Mouse (Mus musculus): ENCODE measurements around the gene Plcl1. TPM values are rescaled to one million over a fixed set of nuclear protein-coding genes. Genes with fewer than 3 reads are reported as not detected.

The Plcl1 gene
- polyA plus RNA-seq, 1 experiment from 2014 or later, result 2.0 TPM

DNA sequence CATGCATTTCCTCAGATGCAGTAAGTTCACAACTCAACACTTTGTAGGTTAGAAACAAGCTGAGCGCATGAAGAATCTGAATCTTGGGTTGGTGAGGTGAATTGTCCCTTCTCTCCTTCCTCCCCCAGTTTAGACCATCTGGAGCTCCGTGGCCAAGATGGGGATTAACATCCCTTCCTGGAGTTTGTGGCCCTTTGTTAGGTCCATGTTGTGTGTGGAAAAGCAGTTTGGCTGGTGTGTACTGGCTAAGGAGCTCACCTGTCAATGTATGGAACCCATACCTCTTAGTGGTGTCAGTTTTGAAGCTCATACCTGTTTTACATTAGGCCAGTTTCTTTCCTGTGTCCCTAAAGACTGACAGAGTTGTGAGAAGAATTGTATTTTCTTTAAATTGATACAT, 5.4 kb downstream of the Plcl1 start:
- no peaks in the 10 kb centered on the region for H3K36me3 ChIP-seq
- peaks cover 14% of the 10 kb centered on the region for H3K4me1 ChIP-seq (replicated peaks)
- no peak overlapping the region for H3K27ac ChIP-seq
- WGBS, result 82% methylated on average over 2 of the region's 2 CpGs
- H3K9me3 ChIP-seq, result no peaks in the 10 kb centered on the region
- no peak overlapping the region for H3K4me3 ChIP-seq
- no peak for DNase-seq (ENCODE audit: low spot score)
- H3K27me3 ChIP-seq (ENCODE audit: insufficient read depth, poor library complexity, severe bottlenecking), result peaks cover 31% of the 10 kb centered on the region

DNA sequence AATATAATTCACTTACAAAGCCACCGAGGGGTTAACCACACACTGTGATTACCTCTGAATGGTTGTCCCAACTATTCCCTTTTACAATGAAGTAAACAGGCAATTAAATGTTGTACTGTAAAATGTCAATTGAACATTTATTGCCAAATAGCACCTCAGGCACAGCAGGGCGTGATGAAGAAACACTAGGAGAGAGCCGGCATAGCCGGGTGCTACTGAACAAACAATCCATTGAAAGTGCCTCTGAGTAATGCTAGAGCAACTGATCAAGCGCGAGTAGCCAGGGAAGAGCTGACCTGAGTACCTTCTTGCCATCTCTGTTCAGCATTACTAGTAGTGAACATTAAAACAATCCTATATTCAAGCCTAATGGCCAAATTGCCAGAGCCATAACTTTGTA, 6.8 kb downstream of the Plcl1 start:
- H3K9me3 ChIP-seq, result no peaks in the 10 kb centered on the region
- no peak for DNase-seq (ENCODE audit: low spot score)
- H3K27me3 ChIP-seq (ENCODE audit: insufficient read depth, poor library complexity, severe bottlenecking), result peaks cover 16% of the 10 kb centered on the region
- H3K36me3 ChIP-seq, result no peaks in the 10 kb centered on the region
- H3K4me3 ChIP-seq, result no peak overlapping the region
- WGBS, result 83% methylated on average over 6 of the region's 6 CpGs
- 0 out of 2 replicates have a peak, but pooled peaks cover 2% of the 10 kb centered on the region for H3K4me1 ChIP-seq (replicated peaks)
- no peak overlapping the region for H3K27ac ChIP-seq

DNA sequence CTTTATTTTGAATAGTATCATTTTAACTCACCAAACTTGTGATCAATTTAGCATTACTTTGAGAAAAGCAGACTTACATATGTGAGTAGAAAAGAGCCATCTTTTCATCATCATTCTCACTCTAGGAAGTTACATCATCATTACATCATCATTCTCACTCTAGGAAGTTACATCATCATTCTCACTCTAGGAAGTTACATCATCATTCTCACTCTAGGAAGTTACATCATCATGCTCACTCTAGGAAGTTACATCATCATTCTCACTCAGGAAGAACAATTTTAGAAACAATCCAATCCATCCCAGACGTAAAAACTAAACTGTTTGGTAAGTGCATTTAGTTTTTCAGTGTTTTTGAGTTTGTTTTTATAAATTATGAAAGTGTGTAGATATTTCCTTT, 7.8 kb downstream of the Plcl1 start:
- Histone ChIP-seq H3K27ac (no peak overlapping the region), H3K27me3 (ENCODE audit: insufficient read depth, poor library complexity, severe bottlenecking) (peaks cover 6% of the 10 kb centered on the region; the same call in 1 of the 2 replicates), H3K4me3 (no peak overlapping the region), H3K9me3 (no peaks in the 10 kb centered on the region), H3K36me3 (no peaks in the 10 kb centered on the region), H3K4me1 (replicated peaks) (0 out of 2 replicates have a peak, but pooled peaks cover 2% of the 10 kb centered on the region)
- WGBS, result 84% methylated on average over 1 of the region's 1 CpGs
- DNase-seq (ENCODE audit: low spot score), result no peak

DNA sequence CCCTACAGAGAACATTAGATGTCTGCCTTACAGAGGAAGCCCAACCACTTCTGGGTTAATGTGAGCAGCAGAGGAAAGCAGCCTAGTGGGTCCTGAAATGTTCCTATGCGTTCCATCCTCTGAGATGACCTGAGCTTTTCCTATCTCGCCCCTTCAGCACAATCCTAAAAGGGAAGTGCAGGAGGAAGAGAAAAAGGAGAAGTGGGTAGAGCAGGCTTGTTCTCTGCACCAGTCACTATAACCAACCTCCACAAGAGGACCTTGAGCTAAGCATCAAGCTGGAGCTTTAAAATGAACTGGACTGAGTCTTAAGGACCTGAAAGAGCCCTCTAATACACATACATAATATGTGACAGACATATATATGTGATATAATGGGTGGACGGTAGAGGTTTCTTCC, 13.2 kb downstream of the Plcl1 start:
- no peaks in the 10 kb centered on the region for H3K36me3 ChIP-seq
- no peak overlapping the region for H3K4me3 ChIP-seq
- 84% methylated on average over 3 of the region's 3 CpGs for WGBS
- DNase-seq (ENCODE audit: low spot score), result no peak
- 0 out of 2 replicates have a peak, but pooled peaks cover 2% of the 10 kb centered on the region for H3K4me1 ChIP-seq (replicated peaks)
- H3K27ac ChIP-seq, result no peak overlapping the region
- no peaks in the 10 kb centered on the region for H3K27me3 ChIP-seq (ENCODE audit: insufficient read depth, poor library complexity, severe bottlenecking)
- H3K9me3 ChIP-seq, result no peaks in the 10 kb centered on the region

DNA sequence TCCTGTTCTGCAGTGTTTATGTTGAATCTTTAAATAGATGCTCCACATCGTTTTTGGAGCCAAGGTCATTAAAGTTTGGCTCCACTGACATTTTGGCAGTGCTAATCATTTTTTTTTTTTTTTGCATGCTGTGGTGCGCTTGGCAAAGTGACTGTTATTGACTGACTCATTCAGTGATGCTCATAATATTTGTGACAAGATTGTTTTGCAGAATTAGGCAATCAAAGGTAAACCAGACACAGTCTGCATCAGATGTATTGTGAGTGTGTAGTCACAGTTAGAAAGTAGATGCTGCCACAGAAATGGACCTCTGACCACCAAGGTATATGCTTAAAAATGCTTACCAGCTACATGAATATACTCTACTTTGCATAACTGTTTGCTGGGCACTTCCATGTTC, 21.9 kb downstream of the Plcl1 start:
- Histone ChIP-seq H3K27ac (no peak overlapping the region), H3K9me3 (no peaks in the 10 kb centered on the region), H3K4me3 (no peak overlapping the region), H3K4me1 (replicated peaks) (no peaks in the 10 kb centered on the region), H3K27me3 (ENCODE audit: insufficient read depth, poor library complexity, severe bottlenecking) (no peaks in the 10 kb centered on the region), H3K36me3 (no peaks in the 10 kb centered on the region)
- WGBS, result 85% methylated on average over 2 of the region's 2 CpGs
- DNase-seq (ENCODE audit: low spot score), result no peak

DNA sequence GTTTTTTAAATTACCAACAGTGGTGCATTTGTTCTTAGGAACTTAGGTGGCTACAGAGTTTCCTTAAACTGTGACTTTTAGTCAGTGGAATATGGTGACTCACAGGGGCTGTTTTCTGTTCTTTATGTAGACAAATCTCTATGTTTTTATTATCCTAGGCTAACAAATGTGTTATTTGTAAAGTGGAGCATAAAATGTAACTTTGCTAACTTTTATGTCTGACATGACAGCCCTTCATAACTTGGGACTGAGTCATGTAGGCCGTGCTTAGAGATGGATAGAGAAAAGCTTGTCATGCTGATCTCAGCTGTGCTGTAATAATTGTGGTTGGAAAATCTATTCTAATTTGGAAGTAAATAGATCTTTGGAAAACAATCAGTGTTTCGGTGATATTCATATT, 23.3 kb downstream of the Plcl1 start:
- Histone ChIP-seq H3K9me3 (no peaks in the 10 kb centered on the region), H3K4me1 (replicated peaks) (no peaks in the 10 kb centered on the region), H3K4me3 (no peak overlapping the region), H3K36me3 (no peaks in the 10 kb centered on the region), H3K27me3 (ENCODE audit: insufficient read depth, poor library complexity, severe bottlenecking) (no peaks in the 10 kb centered on the region), H3K27ac (no peak overlapping the region)
- DNase-seq (ENCODE audit: low spot score), result no peak
- WGBS, result 87% methylated on average over 2 of the region's 2 CpGs

DNA sequence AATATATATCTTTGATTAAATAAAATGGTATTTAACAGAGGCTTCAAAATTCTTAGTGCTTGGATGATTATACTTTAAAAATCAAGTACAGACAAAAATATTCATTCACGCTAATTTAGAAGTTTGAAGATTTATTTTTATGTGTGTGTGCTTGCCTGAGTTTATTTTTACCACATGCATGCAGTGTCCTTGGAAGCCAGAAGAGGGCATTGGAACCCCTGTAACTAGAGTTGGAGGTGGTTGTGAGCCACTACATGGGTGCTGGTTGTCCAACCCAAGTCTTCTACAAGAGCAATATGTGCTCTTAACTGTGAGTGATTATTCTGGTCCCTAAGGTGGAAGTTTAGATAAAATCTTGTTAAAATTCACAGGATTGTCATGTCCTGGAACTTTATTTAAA, 24.0 kb downstream of the Plcl1 start:
- Histone ChIP-seq H3K4me3 (no peak overlapping the region), H3K4me1 (replicated peaks) (no peaks in the 10 kb centered on the region), H3K27me3 (ENCODE audit: insufficient read depth, poor library complexity, severe bottlenecking) (no peaks in the 10 kb centered on the region), H3K9me3 (no peaks in the 10 kb centered on the region), H3K27ac (no peak overlapping the region), H3K36me3 (no peaks in the 10 kb centered on the region)
- 96% methylated on average over 1 of the region's 1 CpGs for WGBS
- no peak for DNase-seq (ENCODE audit: low spot score)

DNA sequence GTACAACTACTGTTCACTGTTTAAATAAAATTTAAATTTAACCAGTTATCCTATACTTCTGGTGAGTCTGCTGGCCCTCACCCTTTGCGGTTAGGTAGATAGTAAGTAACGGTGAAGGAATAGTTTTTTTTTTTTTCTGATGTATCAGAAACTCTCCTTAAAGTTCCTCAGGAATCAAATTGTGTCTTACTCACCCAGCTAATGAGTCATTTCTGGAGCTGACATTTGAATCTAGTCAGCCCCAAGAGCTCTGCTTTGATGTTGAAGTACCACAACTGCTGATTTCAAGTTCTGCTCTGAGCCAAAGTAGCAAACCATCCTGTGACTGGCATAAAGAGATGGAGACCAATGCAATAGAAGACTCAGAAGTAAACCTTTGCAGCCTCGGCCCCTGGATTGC, 24.9 kb downstream of the Plcl1 start:
- Histone ChIP-seq H3K9me3 (no peaks in the 10 kb centered on the region), H3K27me3 (ENCODE audit: insufficient read depth, poor library complexity, severe bottlenecking) (no peaks in the 10 kb centered on the region), H3K4me3 (no peak overlapping the region), H3K27ac (no peak overlapping the region), H3K36me3 (no peaks in the 10 kb centered on the region), H3K4me1 (replicated peaks) (no peaks in the 10 kb centered on the region)
- no peak for DNase-seq (ENCODE audit: low spot score)
- WGBS, result 93% methylated on average over 3 of the region's 3 CpGs

DNA sequence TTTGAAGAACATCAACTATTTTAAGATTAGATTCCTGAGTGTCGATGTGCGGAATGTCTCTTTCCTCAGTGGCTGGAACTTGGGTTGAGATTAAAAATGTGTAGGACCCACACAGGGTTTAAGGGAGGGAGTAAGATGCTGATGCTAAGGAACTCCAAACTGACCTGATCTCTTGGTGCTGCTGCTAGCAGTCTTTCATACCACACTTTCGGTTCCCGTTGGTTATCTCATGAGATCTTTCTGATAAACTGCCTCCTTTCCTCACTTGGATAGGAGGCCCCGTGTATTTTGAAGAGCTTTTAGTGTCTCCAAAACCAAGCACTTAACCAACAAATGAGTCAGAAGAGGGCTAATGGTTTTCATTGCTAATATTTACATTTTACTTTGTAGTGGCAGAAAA, 30.9 kb downstream of the Plcl1 start:
- no peaks in the 10 kb centered on the region for H3K36me3 ChIP-seq
- DNase-seq (ENCODE audit: low spot score), result no peak
- no peak overlapping the region for H3K27ac ChIP-seq
- no peaks in the 10 kb centered on the region for H3K4me1 ChIP-seq (replicated peaks)
- H3K4me3 ChIP-seq, result no peak overlapping the region
- no peaks in the 10 kb centered on the region for H3K27me3 ChIP-seq (ENCODE audit: insufficient read depth, poor library complexity, severe bottlenecking)
- WGBS, result 91% methylated on average over 5 of the region's 5 CpGs
- no peaks in the 10 kb centered on the region for H3K9me3 ChIP-seq

DNA sequence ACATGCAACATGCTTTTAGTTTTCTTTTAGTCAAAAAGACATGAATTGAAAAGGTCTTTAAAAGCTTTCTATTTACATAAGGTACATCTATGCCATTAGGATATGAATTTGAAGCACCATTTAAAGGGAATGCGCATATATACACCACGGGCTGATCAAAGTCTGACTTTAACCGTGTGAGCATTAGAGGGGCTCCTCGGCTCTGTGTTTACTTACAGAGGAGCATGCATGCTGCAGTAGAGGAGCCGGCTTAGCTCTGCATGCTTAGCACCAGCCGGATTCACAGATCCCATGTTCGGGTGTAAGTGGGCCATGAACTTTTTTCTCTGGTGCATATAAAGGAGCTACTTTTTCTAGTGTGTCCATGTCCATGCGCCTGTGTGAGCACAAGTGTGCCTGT, 31.4 kb downstream of the Plcl1 start:
- no peak for DNase-seq (ENCODE audit: low spot score)
- no peaks in the 10 kb centered on the region for H3K4me1 ChIP-seq (replicated peaks)
- H3K36me3 ChIP-seq, result no peaks in the 10 kb centered on the region
- no peaks in the 10 kb centered on the region for H3K27me3 ChIP-seq (ENCODE audit: insufficient read depth, poor library complexity, severe bottlenecking)
- 87% methylated on average over 8 of the region's 8 CpGs for WGBS
- no peak overlapping the region for H3K4me3 ChIP-seq
- no peak overlapping the region for H3K27ac ChIP-seq
- no peaks in the 10 kb centered on the region for H3K9me3 ChIP-seq

DNA sequence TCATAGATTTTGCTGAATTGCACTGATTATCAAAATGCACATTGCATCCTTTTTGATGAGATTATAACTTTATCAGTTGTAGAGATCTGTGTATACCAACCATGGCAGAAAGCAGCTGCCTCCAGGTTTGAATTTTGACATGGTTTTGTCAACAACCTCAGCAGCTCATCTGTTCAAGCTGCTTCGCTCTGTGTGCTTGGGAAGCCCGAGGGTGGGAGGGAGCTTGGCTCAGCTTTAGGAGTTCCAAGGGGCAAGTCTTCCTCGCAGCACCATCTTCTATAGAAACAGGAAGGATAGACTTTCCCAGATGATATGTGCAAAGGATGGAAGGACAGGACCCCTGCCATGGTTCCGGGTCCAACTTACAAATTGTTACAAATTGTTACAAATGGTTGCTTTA, 32.9 kb downstream of the Plcl1 start:
- WGBS, result 90% methylated on average over 4 of the region's 4 CpGs
- Histone ChIP-seq H3K27me3 (ENCODE audit: insufficient read depth, poor library complexity, severe bottlenecking) (no peaks in the 10 kb centered on the region), H3K27ac (no peak overlapping the region), H3K4me1 (replicated peaks) (no peaks in the 10 kb centered on the region), H3K9me3 (no peaks in the 10 kb centered on the region), H3K4me3 (no peak overlapping the region), H3K36me3 (no peaks in the 10 kb centered on the region)
- DNase-seq (ENCODE audit: low spot score), result no peak

DNA sequence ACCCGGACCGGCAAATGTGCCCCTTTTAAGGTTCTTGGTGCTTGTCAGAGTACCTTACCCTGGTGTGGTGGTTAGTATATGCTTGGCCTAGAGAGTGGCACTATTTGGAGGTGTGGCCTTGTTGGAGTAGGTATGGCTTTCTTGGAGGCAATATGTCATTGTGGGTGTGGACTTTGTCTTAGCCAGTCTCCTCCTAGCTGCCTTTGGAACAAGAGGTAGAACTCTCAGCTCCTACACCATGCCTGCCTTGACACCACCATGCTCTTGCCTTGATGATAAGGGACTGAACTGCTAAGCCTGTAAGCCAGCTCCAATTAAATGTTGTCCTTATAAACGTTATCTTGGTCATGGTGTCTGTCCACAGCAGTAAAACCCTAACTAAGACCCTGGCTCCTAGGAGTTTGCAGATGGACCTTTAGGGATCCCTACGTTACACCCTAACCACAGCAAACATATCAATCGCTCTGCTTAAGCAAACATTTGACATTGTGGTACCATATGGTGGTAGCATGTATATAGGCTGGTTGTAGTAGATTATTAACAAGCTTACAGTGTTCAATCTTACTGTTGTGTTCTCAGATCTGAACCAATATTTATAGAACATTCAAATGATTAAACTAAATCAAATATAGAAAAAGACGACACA, 39.4 kb downstream of the Plcl1 start:
- no peaks in the 10 kb centered on the region for H3K36me3 ChIP-seq
- H3K4me3 ChIP-seq, result no peak overlapping the region
- no peaks in the 10 kb centered on the region for H3K9me3 ChIP-seq
- H3K4me1 ChIP-seq (replicated peaks), result no peaks in the 10 kb centered on the region
- no peak overlapping the region for H3K27ac ChIP-seq
- 92% methylated on average over 6 of the region's 6 CpGs for WGBS
- no peaks in the 10 kb centered on the region for H3K27me3 ChIP-seq (ENCODE audit: insufficient read depth, poor library complexity, severe bottlenecking)
- no peak for DNase-seq (ENCODE audit: low spot score)

DNA sequence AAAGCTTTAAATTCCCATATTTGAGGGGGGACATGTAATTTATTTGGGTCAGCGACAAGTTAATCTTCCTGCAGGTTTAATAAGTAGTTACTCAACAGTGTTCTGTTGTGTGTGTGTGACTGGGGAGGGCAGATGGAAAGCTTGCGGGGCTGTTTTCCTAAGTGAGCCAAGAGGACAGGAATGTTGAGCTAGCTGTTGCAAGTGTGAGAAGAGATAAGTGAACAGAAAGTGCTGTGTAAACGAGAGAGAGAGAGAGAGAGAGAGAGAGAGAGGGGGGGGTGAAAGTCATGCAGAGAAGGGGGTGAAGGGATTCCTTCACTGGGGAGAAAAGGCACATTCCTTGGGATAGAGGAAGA, 39.9 kb downstream of the Plcl1 start:
- no peak overlapping the region for H3K27ac ChIP-seq
- 75% methylated on average over 3 of the region's 3 CpGs for WGBS
- no peaks in the 10 kb centered on the region for H3K27me3 ChIP-seq (ENCODE audit: insufficient read depth, poor library complexity, severe bottlenecking)
- no peaks in the 10 kb centered on the region for H3K9me3 ChIP-seq
- no peaks in the 10 kb centered on the region for H3K36me3 ChIP-seq
- H3K4me3 ChIP-seq, result no peak overlapping the region
- H3K4me1 ChIP-seq (replicated peaks), result no peaks in the 10 kb centered on the region
- no peak for DNase-seq (ENCODE audit: low spot score)

DNA sequence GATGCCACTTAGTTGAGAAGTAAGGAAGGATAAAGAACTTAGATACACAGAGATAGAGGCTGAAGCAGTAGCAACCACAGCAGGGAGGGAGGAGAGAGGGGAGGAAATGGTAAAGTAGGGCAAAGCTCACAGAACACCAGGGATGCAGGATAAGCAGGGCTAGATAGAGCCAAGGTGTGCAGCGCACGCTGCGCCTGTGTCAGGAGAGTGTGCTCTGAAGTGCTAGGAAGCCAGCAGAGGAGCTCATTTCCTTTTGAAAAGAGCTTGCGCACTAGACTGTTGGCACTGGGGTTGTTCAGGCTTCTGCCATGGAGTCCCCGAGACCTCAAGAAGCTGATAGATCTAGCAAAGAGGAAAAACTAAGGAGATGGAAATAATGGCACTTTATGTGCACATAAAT, 40.6 kb downstream of the Plcl1 start:
- no peaks in the 10 kb centered on the region for H3K36me3 ChIP-seq
- DNase-seq (ENCODE audit: low spot score), result no peak
- H3K27me3 ChIP-seq (ENCODE audit: insufficient read depth, poor library complexity, severe bottlenecking), result no peaks in the 10 kb centered on the region
- H3K4me1 ChIP-seq (replicated peaks), result no peaks in the 10 kb centered on the region
- no peak overlapping the region for H3K4me3 ChIP-seq
- no peaks in the 10 kb centered on the region for H3K9me3 ChIP-seq
- 93% methylated on average over 5 of the region's 5 CpGs for WGBS
- no peak overlapping the region for H3K27ac ChIP-seq

All from hindbrain, embryonic 10.5 days (tissue).